Mouse (Mus musculus): ENCODE measurements around the gene Comtd1.

Gene Comtd1

DNA sequence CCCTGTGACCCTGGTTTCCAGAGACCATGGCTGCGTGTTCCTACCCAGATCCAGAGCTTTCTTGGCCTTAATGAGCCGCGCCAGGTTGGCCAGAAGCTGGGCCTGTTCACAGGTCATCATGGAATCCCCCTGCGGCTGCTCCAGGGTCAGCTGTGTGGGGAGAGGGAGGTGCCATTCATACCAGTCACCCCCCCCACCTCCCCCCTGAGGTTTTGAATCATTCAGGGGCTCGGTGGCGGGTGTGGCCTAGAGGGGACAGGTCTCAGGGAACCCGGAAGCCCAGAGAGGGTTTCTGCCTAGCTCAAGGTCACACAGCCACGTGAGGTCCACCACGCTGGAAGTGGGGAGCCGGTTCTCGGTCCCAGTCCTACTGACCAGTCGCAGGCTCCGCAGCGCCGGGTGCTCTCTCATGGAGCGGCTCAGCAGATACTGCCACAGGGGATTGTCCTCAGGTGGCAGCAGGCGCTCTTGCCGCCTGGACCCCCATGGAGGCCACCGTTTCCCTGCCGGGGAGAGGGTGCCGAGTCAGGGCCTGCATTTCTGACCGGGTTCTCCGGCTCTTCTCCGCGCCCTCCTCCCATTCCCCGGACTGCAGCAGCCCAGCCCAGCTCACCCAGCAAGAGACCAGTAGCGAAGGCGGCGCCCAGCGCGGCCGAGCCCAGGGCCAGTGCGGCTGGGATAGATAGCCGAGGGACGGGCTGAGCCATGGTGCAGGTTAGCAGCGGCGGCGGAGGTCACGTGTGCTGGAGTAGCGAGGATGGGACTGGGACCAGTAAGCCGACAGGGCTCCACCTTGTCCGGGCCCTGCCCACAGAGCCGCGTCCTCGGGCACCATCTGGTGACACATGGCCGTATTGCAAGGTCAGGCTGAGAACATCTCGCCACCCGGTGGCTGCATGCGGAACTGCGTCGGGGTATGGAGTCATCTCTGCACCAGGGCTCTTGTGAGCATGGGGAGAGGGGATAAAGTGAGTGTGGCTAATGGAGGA lies at the start of gene Comtd1:
Gene Comtd1, minus strand, starts transcription at position 812 of the 989 bp plus-strand sequence.
- DNase-seq (ENCODE audit: low spot score) = peak; percentile 94

DNA sequence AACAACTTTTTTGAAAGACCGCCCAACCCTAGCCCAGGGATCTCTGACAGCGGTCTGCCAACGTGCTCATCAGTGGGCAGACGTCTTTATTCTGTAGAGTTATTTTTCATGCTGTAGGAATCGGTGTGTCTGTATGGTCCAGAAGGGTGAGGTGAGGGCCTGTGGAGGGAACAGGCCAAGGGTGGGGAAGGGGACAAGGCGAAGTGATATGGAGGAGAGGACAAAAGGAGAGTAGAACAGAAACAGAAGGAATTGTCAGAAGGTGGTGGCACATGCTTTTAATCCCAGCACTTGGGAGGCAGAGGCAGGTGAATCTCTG lies 43.5 kb upstream of the Comtd1 start:
- no peak for DNase-seq (ENCODE audit: low spot score)

DNA sequence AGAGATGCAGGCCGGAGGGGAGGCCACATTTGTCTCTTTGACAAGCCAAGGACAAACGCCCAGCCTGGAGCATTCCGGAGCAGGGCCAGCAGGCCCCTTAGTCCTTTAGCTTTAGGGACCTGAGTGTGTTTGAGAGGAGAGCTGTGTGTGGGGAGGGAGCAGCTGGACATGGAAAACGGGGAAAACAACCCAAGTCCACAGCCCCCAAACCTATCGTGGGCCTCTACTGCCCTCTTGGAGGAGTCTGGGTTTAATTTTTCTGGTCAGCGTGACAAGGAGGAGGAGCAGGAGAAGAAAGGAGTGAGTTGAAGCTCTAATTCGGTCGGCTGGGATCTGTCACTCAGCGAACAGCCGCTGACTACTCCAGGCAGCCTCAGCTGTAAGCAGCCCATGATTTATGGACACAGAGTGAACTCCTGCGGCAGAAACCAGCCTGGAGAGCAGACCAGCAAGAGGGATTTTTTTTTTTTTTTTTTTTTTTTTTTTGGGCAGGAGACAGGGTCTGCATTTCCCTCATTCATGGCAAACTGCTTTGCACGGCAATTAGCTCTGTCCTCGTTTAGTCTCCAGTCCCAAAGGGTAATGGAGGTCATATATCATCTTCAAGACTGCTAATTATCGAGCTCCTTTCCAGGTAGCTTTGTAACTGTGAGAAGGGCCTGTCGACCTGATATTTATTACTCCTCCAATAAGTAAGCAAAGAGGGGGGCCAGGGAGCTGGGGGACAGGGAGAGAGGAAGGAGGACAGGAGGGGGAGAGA lies 43.0 kb upstream of the Comtd1 start:
- DNase-seq (ENCODE audit: low spot score) = peak; percentile 9

DNA sequence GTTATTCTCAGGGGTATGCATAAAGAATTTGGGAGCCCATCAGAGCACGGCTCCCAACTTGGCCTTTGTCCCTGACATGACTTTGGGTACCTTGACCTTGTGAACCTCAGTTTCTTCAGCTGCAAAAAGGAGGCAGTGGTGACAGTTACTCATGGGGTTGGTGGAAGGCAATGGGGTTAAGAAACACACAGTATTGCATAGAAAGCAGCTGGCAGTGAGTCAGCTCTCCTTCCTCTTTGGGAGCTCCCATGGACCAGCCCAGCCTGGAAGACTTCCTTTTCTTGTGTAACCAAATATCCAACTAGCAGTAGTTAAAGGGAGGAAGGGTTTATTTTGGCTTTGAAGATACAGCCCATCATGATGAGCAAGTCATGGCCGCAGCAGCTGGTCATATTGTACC lies 41.7 kb upstream of the Comtd1 start:
- peak; percentile 30 for DNase-seq (ENCODE audit: low spot score)

DNA sequence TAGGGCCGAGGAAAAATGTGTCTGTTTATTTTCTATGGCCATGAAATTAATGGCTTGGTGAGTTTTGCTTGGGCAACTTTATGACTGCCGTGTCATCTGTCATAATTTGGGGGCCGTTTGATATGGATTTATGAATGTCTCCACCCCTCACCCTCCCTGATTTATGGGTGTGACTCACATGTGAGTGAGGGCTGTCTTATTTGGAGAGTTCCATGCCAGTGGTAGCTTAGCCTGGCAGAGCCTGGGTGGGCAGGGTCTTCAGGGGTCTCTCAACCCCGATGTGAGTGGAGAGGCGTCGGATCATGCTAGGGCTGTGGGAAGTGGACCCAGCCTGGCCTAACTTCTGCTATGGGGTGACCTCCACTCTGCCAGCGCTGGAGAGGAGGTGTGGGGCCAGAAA lies 18.0 kb upstream of the Comtd1 start:
- no peak for DNase-seq (ENCODE audit: low spot score)

DNA sequence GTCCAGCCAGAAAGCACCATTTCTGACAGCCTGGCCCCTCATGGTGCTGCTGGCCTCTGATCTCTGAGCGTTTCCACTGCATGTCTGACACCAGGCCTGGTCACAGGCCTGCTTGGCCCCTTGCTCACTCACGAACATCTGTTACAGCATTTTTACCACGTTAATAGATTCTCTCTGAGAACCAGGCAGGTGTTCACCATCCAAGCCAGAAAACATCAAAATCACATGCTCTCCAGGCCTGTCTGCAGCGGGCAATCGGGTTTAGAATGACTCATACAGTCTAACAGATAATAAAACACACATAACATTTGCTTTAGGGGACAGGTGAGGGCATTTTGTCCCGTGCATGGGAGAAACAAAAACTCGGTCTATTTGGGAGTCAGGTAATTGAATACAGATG lies 17.5 kb upstream of the Comtd1 start:
- DNase-seq (ENCODE audit: low spot score) = no peak

DNA sequence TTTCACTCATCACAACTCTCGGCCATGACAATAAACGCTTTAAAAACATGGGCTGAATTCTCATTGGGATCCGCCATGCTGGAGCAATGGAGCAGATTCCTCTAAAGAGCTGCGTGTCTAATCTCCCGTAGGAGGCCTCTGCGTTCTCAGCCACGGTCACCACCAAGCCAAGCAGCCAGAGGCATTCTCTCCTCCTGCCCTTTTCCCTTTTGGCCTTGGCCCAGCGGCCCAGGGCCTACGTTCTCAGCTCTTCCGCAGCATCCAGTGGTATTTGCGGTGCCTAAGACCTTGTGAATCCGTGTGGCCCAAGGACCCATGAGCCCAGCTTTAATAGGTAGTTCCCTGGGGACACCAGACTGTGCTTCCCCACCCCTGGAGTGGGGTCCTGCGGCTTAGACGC lies 8.1 kb upstream of the Comtd1 start:
- no peak for DNase-seq (ENCODE audit: low spot score)

DNA sequence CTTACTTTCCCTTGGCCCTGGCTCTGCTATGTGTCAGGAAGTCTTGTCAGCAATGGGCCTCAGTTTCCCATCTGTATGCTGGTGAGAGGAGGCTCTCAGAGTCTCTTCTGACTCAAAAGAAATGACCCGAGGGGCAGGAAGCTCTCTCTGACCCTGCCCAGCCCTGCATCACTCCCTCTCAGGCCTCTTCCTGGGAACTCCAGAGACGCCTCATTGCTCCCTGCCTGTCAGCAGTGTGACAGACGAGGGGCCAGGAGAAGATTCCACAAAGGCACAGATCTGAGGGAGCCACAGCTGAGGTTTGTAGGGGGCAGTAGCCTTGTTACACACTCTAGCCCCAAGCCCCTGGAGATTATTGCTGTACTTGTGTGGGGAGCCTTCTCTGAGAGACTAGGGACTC lies 7.2 kb upstream of the Comtd1 start:
- no peak for DNase-seq (ENCODE audit: low spot score)

DNA sequence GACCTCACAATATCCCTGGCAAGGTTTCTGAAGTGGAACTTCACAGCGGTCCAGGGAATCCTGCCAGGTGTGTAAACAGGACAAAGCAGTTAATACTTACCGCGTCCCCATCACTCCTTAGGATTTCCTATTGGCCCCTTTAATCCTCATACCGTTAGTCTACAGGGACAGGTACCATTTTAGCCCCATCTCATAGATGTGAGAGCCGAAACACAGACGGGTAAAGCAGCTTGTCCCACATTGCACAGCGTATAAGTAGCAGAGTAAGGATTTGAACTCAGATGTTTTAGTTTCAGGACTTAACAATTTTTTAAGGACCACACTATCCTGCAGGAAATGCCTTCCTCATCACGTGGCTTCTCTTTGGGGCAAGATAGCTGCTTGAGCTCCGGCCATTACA lies 5.5 kb upstream of the Comtd1 start:
- DNase-seq (ENCODE audit: low spot score) = no peak

DNA sequence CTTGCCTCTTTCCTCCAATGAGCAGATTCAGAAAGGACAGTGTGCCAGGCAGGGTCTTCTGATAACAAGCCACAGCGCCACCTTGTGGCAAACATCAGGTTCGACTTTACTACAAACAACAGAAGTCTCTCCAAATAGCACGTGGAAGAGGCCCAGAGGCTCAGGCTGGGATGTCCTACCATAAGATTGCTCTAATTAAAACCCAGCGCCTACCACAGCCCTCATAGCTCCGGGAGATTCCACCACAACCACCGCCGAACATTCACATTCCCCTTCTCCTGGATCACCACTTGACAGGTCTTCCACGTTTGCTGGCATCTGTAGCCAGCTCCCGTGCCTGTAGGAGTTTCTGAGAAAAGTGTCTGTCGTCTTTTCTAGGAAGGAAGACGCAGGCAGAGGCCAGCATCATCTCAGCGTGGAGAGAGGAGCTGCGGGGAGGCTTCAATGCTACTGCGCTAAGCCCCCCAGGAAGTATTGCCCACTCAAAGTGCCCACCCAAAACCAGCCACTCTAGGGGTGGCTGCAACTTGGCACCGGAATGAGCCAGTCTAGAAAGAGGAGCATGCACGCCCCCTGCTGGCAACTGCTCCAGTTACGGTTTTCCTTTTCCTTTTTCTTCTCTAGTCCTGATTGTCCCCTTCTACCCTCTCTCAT lies 4.8 kb upstream of the Comtd1 start:
- peak; percentile 71 for DNase-seq (ENCODE audit: low spot score)

DNA sequence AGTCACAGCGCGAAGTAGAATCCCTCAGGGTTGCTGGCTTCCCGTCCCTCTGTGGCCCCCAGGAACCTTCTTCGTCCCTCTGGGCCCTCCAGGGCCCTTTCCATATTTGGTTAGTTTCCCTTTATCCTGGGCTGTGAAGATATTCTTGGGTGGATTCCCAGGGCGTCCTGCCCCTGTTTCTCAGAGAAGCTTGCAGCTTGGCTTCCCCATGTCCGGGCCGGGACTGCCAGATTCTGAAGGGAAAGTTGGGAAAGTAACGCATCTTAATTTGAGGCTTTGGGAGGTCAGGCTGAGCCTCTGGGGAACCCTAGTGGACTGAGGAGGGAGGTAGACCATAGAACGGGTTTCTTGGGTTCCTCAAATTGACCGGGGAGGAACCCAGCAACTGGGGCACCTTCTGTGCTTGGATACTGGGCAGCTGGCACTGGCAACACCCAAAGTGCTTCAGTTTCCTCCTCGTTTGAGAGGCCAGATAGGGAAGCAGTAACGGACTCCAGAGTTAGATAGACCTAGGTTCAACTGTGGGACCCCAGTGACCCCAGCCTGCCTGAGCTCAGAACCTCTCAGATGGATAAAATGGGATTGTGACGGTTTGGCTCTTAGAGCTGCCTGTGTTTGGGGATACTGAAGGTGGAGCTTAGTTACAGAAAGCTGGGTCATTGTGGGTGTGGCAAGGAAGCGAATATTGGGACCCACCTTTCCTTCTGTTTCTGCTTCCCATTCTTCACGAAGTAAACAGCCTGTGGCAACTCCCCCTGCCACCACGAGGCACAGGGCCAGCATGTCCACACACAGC lies 3.4 kb upstream of the Comtd1 start:
- DNase-seq (ENCODE audit: low spot score) = peak; percentile 30

DNA sequence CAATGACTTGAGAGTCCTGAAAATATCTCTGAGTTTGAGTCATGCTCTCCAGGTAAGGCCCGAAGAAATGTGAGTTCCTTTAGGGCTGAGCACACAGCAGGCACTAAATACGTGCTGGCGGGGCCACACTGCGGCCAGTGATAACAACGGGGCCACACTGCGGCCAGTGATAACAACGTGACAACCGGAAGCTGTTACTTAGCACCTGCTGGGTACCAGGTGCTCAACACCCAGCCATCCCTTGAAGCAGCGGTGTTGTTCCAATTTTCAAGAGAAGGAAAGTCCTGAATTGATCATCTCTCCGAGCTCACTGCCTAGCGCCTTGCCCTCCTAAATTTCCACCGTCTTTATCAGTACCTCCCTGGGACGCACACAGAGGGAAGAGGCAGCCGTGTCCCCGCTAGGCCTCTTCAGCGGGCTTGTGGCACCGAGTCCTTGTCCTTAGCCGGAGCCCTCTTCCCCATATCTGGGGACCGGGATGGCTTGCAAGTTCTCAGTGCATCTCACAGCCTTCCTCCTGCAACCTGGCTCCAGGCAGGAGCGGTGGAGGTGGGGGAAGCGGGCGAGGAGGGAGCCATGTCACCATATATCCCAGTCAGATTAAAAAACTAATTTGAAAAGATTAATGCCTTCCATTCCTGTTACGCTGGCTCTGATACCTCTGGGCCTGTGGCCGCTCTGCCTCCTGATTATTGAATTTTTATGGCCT lies 1.8 kb upstream of the Comtd1 start:
- DNase-seq (ENCODE audit: low spot score) = no peak

DNA sequence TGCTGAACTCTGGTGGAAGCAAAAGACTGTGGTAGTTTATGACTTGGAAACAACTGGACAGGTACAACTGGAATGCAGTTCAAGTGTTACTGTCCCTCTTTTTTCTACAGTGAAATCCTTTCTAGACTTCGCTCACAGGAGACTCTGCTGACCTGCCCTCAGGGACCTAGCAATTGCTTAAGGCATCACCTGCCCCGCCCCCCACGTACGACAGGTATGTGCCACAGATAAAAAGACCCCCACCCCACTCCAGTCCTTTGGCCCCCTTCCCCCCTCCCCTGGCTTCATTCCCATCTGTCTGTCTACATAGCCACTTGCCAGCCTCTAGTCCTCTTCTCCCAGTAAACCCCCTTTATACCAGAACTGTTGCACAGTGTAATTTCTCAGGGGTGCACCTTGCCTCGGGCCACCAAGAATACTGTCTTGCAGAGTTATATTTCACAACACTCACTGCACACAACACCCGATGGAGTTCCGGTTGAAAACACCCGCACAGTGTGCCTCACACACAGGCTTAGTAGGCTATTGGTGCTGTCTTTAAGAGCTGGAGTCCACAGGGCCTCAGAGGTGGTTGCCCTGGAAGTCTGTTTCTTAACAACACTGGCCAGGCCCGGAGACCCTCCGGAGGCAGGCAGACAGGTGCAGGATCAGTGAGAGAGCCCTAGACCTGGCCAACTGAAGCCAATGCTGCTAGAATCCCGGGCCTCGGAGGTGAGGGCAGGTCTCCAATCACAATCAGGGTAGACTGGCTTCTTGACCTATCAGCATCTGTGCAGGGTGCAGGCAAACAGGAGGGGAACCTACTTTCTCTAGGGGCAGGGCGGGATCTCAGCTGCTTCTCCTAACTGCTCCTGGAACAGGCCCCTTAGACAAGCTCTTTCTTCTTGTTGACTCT lies 994 bp upstream of the Comtd1 start:
- DNase-seq (ENCODE audit: low spot score) = no peak

DNA sequence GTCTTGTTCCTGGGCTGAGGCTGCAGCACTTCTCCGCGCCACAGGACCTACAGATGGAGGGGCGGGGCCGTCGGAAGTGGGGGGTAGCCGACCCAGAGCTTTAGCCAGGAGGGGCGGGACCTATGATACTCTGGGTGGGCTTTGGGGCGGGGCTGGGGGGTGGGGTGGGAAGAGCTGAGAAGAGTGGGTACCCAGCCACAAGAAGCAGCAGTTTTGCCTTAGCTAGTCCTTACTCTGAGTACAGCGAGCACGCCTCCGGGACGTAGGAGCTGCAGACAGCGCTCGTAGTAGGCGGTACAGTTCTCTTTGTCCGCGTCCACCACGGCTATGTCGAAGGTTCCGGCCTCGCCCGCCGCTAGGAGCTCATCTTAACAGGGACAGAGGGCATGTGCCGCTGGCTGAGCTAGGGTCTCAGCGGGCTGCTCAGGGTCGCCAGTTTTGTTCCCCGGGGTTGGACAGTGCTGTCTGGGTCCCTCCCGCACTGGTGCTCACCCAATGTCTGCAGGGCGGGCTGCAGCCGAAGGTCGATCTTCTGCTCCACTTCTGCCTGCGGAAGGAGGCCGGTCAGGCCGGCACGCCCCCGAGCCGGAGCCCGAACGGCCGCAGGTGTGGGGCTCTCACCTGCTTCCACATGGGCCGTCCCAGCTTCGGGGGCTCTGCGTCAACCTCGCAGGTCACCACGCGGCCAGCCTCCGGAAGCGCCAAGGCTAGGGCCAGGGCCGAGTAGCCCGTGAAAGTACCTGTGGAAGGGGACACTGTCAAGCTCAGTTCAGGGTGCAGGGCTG lies 1.2 kb downstream of the Comtd1 start:
- DNase-seq (ENCODE audit: low spot score) = peak; percentile 28

DNA sequence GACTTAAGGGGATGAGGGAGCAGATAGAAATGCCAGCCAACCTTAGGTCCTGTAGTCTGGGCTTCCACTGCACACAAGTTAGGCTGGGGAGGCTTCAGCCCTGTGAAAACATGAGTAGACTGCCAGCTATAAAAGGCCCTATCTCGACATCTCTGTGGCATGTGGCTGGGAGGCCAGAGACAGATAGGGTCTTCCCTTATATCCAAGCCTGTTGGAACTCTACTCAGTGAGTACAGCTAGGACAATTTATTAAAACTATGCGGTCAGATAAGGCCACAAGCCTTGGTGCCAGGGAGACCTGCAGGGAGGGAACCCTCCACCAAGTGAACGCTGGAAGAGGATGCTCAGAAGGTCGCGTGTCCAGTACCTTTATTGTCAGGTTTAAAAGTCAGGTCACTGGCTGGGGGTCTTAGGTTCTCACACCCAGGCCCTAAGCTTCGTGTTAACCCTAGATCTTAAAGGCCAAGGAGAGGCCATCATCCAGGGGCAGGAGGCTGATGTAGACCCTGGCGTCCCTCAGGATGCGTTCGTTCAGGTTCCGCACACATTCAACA lies 1.9 kb downstream of the Comtd1 start:
- DNase-seq (ENCODE audit: low spot score) = no peak

DNA sequence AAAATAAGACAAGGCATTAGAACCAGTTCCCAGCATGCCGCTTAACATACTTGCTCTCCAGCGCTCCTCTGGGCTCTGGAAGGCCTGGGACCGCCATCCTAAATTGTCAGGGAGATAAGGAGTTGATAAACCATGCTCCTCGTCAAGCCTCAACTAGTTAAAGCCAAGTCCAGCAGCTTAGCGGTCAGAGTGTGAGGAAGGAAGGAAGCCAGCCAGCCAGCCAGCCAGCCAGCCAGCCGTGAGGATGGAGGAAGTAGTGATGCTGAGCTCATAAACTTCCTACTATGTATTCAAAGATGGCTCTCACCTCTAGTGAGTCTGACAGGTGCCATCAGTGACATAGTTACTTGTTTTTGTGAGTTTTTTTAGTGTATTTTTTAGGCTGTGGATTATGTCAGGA lies 5.5 kb downstream of the Comtd1 start:
- DNase-seq (ENCODE audit: low spot score) = no peak

DNA sequence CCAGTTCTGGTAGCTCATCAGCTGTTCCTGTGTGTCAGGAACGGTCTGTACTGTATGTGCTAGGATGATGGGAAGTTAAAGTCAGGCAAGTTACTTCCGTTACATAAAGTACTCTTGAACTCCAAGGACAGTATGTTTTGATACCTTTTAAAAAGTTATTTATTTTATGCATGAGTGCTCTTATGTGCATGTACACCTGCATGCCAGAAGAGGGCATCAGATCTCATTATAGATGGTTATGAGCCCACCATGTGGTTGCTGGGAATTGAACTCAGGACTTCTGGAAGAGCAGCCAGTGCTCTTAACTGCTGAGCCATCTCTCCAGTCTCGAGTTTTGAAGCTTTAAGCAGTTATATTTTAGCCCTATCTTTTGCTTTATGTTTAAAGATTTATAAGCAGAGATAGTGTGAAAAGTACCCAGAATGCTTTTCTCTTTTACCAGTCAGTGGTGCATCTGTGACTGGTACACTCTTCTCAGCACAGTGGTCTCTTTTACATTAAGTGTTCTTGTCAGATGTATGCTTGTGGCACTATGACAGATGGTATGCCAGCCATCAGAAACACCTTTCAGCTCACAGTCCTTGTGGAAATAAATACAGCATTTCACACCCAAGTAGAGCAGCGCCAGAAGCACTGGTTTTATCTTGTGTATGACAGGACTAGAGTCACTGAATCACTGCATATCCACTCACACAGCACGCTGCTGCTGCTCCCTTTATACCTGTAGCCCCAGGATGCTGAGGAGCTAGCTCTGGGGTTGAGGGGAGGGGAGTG lies 6.8 kb downstream of the Comtd1 start:
- no peak for DNase-seq (ENCODE audit: low spot score)

DNA sequence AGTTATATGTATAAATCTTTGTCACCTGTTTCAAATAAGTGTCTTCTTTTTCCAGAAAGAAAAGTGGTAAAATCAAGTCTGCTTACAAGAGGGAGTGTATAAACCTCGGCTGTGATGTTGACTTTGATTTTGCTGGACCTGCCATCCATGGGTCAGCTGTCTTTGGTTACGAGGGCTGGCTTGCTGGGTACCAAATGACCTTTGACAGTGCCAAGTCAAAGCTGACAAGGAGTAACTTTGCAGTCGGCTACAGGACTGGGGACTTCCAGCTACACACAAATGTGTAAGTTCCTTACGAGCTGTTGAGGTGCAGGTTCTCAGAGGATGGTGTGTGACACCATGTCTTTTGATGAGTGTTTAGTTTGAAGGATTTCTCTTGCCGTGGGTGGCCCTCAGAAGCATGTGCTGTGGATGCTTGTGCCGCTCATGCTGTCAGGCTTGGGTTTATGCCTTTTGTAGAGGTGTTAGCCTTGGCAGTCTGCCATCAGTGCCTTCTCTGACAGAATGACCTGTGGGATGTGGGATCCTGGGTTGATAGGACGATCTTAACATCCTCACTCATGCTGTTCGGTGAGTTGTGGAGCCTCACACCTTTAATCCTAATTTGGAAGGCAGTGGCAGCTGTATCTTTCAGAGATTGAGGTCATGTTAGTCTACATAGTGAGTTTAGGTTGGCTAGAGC lies 10.3 kb downstream of the Comtd1 start:
- DNase-seq (ENCODE audit: low spot score) = no peak
